Mouse (Mus musculus): ENCODE measurements around the gene Lurap1l. TPM values are rescaled to one million over a fixed set of nuclear protein-coding genes. Genes with fewer than 3 reads are reported as not detected.

Lurap1l gene
- total RNA-seq, 2 experiments from 2014 or later: 10.1 to 11.0 TPM

DNA sequence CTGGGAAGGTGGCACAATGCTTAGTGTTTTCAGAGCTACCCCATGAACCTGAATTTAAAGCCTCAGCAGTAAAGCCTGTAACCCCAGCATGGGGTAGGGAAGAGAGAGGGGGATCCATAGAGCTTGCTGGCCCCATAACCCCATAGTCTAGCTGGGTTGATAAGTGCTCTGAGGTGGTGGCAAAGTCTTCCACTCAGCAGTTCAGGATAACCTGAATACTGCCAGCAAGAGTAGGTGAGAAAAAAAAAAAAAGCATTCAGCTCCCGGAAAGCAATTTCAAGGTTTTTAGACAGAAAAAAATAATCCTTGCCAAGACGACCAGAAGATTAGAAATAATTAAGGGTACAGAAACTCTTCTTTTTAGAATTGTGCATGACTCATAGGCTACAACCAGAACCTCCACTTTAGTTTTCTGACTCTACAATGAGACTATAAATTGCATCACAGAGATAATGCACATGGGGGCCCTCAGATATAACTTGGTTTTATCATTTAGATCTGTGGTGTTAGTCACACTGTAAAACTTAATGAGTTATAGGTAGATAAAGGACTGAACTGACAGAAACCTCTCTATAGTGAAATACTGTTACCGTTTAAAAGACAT is 8.2 kb downstream of the Lurap1l start:
- intact Hi-C loops (cut with DNase I): no loop called here
- Histone ChIP-seq H3K4me3 (no peak overlapping the region), H3K27ac (peak overlapping the region; percentile 15; the same call in 1 of the 2 replicates)
- no peak for DNase-seq (ENCODE audit: extremely low spot score in 1 of 2, low spot score in 2 of 2)
- no peak for TF ChIP-seq CTCF (IDR thresholded peaks at IDR 0.05)

DNA sequence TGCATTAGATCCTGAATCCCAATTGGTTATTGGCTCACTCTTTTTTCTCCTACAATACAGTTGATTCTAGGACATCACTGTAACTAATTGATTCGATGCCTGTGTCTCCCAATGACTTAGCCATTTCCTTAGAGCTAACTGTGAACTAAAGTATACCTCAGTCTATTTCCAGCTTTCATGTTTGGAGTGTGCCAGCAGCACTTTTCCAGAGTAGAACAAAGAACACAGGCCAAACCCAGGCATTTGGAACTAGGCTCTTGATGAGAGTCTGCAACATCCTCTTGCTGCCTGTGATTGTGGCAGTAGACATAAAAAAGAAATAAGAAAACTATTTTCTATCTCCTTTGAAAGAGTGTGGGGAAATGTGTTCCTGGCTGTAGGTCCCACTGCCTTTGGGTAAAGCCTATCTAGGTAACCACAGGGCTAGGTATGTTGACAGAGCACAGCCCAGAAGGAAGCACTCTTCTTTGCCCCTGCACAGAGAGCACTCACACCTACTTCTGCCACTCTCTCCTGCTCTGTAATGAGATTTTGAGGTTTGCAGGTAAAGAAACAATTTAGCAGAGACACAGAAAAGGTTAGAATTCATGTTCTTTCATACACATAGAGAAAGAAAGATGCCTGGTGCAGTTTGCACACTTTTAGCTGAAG is 8.9 kb downstream of the Lurap1l start:
- H3K27ac ChIP-seq: peak overlapping the region; percentile 15
- no peak overlapping the region for H3K4me3 ChIP-seq
- DNase-seq (ENCODE audit: extremely low spot score in 1 of 2, low spot score in 2 of 2): no peak
- intact Hi-C loops (cut with DNase I): no loop called here
- TF ChIP-seq CTCF (IDR thresholded peaks at IDR 0.05): no peak

DNA sequence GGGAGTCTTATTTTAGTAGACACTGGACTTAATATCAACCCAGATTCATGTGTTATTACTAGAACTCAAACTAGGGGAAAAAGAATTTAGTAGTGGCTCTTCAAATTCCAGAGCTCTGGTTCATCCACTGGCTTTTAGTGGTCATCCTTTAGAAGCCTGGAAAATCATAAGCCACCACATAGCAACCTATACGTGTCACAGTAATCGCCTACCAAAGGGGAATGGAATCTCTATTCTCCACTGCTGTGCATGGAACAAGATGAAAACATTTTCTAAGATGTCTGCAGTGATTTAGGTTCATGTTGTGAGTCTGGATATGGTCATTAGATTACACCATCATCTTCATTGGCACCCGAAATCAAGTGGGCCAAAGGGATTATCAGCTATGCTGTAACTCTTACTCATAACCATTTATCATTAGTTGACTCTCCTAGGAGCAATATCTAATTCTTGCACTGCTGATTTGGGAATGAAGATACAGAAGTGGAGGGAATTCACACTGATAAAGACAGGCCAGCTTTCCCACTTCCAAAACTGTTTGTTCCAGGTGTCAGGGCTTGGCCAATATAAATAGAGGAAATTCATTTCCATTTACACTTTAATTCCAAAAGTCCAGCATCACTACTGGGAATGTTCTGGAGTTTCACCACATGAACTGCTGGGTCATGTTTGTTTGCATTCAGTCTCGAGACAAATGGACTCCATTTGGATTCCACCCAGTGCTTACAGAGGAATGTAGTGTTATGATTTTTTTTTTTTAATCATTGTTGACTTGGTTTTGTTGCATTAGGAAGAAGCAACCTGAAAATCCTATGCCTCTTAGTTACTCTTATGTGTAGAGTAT is 11.4 kb downstream of the Lurap1l start:
- DNase-seq (ENCODE audit: extremely low spot score in 1 of 2, low spot score in 2 of 2): no peak
- no peak overlapping the region for H3K27ac ChIP-seq
- no peak overlapping the region for H3K4me3 ChIP-seq
- intact Hi-C loops (cut with DNase I): no loop called here
- TF ChIP-seq CTCF (IDR thresholded peaks at IDR 0.05): no peak

DNA sequence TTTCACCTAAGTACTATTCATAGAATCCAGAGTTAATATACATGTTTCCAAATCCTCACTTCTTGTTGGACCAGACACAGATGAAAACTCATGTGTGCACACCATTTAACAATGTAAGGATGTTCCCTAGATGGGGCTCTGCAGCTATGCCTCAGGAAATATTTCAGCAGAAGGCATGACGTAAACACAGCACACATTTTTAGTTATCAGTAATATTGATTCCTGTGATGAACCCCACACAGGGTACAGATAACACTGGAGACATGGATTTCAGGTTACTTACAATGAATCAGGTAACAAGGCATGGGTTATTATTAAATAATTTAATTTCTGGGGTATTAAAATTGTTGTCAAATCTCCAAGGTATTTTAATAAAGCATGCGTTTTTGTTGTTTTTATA is 12.2 kb downstream of the Lurap1l start:
- Histone ChIP-seq H3K4me3 (no peak overlapping the region), H3K27ac (no peak overlapping the region)
- no peak for TF ChIP-seq CTCF (IDR thresholded peaks at IDR 0.05)
- intact Hi-C loops (cut with DNase I): no loop called here
- no peak for DNase-seq (ENCODE audit: extremely low spot score in 1 of 2, low spot score in 2 of 2)

DNA sequence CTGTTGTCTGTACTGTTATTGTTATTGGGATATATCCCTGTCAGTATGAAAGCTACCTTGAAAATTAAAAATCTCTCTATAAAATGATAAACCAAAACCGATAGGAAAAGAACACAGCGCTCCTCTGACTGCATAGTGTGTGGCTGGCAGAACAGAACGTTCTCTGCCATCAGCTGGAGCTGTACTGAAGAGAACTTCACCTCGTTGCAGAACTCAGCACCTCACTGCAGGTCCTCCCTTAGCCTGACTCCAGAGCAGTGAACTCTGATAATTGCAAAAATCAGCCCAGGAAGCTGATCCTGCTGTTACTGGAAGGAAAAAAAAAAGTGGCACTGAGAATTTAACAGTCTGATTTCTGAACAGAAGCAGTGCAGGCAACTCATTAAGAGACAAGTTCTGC is 14.4 kb downstream of the Lurap1l start:
- Histone ChIP-seq H3K4me3 (no peak overlapping the region), H3K27ac (no peak overlapping the region)
- no peak for DNase-seq (ENCODE audit: extremely low spot score in 1 of 2, low spot score in 2 of 2)
- intact Hi-C loops (cut with DNase I): no loop called here
- no peak for TF ChIP-seq CTCF (IDR thresholded peaks at IDR 0.05)

DNA sequence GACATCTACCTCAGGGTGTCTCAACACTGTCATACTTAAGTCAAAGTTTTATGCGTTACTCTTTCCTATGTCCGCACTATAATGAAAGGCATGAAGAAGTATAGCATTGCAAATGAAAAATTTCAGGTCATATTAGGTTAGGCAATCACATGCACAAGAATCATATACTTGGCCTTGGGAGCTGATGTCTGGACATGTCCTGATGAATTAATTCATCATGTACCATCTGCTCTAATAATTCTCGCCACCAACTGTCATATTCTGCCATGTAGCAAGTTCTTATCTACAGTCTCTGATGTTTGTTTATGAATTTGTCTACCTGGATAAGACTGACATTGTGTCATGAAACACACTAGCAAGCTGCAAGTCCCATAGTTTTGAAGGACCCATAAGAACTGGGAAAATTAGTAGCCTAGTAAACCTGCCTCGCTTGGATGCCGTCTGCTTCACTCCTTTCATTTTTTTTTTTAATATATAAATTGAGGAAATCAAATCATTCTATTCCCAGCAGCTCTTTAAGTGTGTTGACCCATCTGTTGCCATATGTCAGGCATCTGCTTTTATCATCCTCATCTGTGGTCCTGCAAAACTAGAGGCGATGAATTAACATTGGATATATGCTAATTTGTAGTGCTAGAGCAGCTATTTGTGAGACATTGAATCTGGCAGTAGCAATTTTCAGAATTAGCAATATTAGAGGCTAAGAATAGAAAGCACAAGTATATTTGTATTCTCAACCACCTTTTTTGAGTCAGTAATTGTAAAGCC is 15.5 kb downstream of the Lurap1l start:
- intact Hi-C loops (cut with DNase I): no loop called here
- no peak overlapping the region for H3K27ac ChIP-seq
- DNase-seq (ENCODE audit: extremely low spot score in 1 of 2, low spot score in 2 of 2): no peak
- no peak overlapping the region for H3K4me3 ChIP-seq
- TF ChIP-seq CTCF (IDR thresholded peaks at IDR 0.05): no peak

DNA sequence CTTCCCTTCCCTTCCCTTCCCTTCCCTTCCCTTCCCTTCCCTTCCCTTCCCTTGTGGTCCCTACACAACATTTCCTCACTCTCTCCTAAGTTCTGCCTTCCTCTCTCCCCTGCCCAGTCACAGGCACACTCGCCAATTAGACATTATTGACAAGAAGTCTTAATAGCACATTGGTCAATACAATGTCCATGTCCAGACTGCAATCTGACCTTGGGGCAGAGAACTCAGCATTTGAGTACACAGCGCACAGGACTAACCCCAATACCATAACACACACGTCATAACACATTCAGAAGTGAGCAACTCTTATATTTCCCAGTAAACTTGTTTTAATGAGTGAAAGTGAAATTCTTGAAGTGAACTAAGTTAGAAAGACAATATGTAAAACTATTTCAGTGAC is 24.3 kb downstream of the Lurap1l start:
- Histone ChIP-seq H3K27ac (no peak overlapping the region), H3K4me3 (no peak overlapping the region)
- intact Hi-C loops (cut with DNase I): no loop called here
- DNase-seq (ENCODE audit: extremely low spot score in 1 of 2, low spot score in 2 of 2): no peak
- TF ChIP-seq CTCF (IDR thresholded peaks at IDR 0.05): no peak

DNA sequence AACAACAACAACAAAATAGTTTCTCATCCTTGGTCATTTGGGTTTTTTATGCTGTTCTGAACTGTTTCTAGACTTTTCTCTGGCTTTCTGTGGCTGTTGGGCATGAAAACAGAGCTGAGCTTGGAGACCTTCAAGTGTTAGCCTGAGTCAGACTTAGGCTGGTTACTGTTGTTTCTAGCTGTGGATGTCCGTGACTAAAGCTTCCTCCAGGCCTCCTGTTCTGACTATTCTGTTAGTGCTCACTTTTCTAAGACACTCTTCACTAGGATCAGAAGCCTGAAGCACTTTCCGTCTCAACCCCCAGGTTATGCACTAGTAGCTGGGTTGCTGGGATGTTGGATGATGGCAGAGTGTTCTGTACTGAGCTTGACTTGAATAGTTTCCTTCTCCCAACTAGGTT is 28.7 kb downstream of the Lurap1l start:
- no peak overlapping the region for H3K4me3 ChIP-seq
- intact Hi-C loops (cut with DNase I): no loop called here

DNA sequence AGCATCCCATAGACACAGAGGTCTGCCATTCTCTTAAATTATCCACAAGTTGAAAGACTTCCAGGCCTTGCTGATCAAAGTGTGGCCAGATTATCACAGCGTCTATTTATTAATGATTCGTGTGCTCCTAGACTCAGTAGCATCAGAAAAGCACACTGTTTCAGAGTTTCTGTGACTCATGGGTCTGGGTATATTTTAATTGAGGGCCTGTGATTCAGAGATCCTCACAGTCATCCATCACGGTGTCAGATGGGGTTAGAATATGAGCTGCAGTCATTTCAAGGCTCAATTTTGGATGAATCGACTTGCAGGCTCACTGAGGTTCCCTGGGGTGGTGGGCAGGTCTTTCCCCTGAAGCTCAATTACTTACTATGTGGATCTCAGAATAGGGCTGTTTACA is 30.5 kb downstream of the Lurap1l start:
- H3K27ac ChIP-seq: no peak overlapping the region
- DNase-seq (ENCODE audit: extremely low spot score in 1 of 2, low spot score in 2 of 2): no peak
- H3K4me3 ChIP-seq: no peak overlapping the region
- TF ChIP-seq CTCF (IDR thresholded peaks at IDR 0.05): no peak
- intact Hi-C loops (cut with DNase I): no loop called here

More for the DNA sequence above, 28.7 kb downstream of the Lurap1l start:
- TF ChIP-seq CTCF (IDR thresholded peaks at IDR 0.05): no peak
- no peak for DNase-seq (ENCODE audit: extremely low spot score in 1 of 2, low spot score in 2 of 2)
- no peak overlapping the region for H3K27ac ChIP-seq

DNA sequence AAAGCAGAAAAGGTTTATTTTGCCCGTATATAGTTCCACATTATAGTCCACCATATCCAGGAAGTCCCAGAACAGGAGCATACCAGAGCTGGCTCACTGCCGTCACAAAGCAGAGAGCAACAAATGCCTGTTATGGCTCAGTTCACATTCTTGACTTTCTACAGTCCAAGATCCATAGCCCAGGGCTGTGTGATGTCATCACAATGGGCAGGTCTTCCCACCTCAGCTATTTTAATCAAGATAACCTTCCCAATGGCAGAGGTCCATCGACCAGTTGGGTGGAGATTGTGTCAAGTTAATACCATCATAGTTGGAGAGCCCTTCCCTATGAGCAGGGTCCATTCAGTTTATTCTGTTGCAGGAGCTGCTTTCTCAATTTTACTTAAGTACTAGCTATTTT is 31.5 kb downstream of the Lurap1l start:
- H3K27ac ChIP-seq: no peak overlapping the region
- H3K4me3 ChIP-seq: no peak overlapping the region
- no peak for TF ChIP-seq CTCF (IDR thresholded peaks at IDR 0.05)
- DNase-seq (ENCODE audit: extremely low spot score in 1 of 2, low spot score in 2 of 2): no peak
- intact Hi-C loops (cut with DNase I): no loop called here

DNA sequence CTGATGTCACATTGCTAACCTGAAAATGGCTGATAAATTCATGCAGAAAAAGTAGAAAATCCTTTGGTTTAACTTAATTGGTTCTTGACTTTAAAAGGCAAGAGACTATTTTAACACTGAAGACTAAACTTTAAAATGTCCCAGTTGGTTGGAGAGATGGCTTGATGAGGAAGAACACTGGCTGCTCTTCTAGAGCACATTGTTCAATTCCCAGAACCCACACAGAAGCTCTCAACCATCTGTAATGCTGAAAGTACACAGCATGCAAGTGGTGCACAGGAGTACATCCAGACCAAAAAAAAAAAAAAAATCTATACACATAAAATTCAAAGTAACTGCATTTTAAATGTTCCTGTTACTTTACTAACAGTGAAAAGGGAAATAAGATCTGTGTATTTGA is 34.2 kb downstream of the Lurap1l start:
- H3K27ac ChIP-seq: no peak overlapping the region
- no peak for TF ChIP-seq CTCF (IDR thresholded peaks at IDR 0.05)
- DNase-seq (ENCODE audit: extremely low spot score in 1 of 2, low spot score in 2 of 2): no peak
- no peak overlapping the region for H3K4me3 ChIP-seq
- intact Hi-C loops (cut with DNase I): no loop called here

DNA sequence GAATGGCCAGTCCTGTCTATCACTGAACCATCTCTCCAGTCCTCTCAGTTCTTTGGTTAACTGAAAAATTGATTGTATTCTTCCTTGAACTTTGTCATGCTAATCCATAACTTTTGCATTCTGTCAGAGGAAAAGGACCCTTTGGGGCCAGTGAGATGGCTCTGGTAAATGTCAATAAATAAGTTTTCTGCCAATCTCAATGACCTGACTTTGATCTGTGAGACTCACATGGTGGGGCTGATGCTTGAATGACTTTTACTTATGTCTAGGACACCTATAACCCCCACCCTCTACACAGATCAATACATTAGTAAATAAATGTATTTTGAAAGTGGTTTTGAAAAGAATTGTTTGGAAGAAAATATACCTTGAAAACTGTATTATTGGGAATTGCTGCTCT is 38.7 kb downstream of the Lurap1l start:
- no peak overlapping the region for H3K27ac ChIP-seq
- TF ChIP-seq CTCF (IDR thresholded peaks at IDR 0.05): no peak
- DNase-seq (ENCODE audit: extremely low spot score in 1 of 2, low spot score in 2 of 2): no peak
- intact Hi-C loops (cut with DNase I): no loop called here
- no peak overlapping the region for H3K4me3 ChIP-seq
